Mouse (Mus musculus): Measurements from ENCODE around the gene Fam131a.

Gene Fam131a

GRCm38 (mm10) chr16:20717181-20717977, 24.3 kb downstream of the Fam131a start, which contains the start of the genes Polr2h and Clcn2:
Gene Polr2h, plus strand, starts transcription at chr16:20717665.
Gene Clcn2, minus strand, starts transcription at chr16:20717746.
- peak; percentile 97 for DNase-seq

GRCm38 (mm10) chr16:20717978-20718670, 25.1 kb downstream of the Fam131a start:
- DNase-seq = no peak

- DNase-seq = no peak
Measured at GRCm38 (mm10) chr16:20721808-20722207, 28.8 kb downstream of the Fam131a start.

DNA sequence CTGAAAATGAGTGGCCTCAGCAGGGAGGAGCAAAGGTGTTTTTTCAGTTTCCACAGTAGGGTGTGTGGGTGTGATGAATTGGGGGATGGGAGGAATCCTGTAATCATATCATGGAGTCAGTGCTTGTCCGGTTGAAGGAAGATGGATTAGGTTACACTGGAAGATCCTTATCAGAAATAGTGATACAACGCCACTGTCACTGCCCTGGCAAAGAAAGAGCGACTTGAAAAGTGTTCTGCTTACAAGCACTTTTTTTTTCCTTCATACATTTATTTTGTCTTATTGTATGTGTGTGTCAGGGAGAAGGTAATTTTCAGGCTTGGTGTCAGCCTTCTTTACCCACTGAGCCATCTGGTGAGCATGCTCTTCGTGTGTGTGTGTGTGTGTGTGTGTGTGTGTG, 29.7 kb downstream of the Fam131a start:
- no peak for DNase-seq

DNA sequence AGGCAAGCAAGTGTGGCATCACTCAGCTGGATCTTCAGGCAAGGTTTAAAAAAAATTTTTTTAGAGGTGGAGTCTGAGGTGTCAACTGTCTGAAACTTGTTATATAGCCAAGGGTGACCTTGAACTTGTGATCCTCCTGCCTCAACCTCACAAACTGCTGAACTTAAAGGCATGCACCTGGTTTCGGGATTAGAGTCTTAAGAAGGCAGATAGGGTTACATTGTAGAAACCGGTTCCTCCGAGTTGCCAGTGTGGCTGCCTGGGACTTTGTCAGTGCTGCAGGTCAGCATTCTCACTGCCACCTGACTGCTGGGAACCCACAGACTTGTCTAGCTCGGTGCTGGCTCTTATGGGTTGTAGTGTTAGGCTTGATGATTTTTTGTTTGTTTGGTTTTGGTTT, 30.2 kb downstream of the Fam131a start:
- DNase-seq = no peak

DNA sequence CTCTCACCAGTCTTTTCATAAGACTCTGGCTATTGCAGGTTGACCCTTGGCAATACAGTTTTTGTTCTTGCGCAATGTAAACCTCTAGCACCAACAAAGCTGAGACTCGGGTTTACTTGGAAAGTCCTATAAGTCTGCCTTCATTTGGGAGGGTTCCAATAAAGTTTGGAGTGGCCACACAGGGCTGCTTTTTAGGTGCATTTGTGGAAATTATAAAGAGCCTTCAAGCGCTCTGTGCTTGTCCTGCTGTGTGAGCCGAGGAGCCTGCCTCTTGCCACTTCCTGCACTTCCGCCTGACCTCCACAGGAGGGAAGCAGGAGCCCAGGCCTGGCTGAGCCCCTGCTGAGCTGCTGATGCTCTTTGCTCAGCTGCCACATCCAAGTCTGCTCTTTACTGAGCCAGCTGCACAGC, 31.3 kb downstream of the Fam131a start:
- peak; percentile 29 for DNase-seq

GRCm38 (mm10) chr16:20725321-20725720, 32.3 kb downstream of the Fam131a start:
- no peak for DNase-seq

GRCm38 (mm10) chr16:20725750-20726149, 32.7 kb downstream of the Fam131a start:
- no peak for DNase-seq

- DNase-seq = no peak
Measured at GRCm38 (mm10) chr16:20726384-20726783, 33.3 kb downstream of the Fam131a start.

- no peak for DNase-seq
Measured at GRCm38 (mm10) chr16:20730293-20730711, 37.3 kb downstream of the Fam131a start.

DNA sequence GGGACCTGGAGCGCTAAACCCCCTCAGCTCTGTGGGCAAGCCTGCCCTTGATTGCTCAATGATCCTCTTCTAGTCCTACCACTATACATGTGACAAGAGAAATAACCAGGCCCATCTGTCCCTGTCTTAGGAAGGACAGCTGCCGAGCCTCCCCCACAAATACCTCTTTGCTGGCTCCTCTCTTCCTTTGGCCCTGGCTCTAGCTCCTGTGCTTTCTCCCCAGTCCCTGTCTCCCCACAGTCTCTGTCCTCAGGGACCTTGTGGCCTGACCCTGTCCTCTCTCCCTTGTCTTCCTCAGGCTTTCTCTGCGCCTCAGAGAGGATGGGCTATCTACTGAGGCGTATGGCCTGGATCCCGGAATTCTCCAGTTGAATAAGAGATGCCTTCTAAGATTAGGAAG, 38.6 kb downstream of the Fam131a start:
- peak; percentile 52 for DNase-seq

- DNase-seq = peak; percentile 23
Measured at GRCm38 (mm10) chr16:20732251-20732924, 39.3 kb downstream of the Fam131a start.

- peak; percentile 76 for DNase-seq
Measured at GRCm38 (mm10) chr16:20732925-20733730, 40.1 kb downstream of the Fam131a start, which contains the start of gene Chrd. Gene Chrd, plus strand, starts transcription at chr16:20733127.

DNA sequence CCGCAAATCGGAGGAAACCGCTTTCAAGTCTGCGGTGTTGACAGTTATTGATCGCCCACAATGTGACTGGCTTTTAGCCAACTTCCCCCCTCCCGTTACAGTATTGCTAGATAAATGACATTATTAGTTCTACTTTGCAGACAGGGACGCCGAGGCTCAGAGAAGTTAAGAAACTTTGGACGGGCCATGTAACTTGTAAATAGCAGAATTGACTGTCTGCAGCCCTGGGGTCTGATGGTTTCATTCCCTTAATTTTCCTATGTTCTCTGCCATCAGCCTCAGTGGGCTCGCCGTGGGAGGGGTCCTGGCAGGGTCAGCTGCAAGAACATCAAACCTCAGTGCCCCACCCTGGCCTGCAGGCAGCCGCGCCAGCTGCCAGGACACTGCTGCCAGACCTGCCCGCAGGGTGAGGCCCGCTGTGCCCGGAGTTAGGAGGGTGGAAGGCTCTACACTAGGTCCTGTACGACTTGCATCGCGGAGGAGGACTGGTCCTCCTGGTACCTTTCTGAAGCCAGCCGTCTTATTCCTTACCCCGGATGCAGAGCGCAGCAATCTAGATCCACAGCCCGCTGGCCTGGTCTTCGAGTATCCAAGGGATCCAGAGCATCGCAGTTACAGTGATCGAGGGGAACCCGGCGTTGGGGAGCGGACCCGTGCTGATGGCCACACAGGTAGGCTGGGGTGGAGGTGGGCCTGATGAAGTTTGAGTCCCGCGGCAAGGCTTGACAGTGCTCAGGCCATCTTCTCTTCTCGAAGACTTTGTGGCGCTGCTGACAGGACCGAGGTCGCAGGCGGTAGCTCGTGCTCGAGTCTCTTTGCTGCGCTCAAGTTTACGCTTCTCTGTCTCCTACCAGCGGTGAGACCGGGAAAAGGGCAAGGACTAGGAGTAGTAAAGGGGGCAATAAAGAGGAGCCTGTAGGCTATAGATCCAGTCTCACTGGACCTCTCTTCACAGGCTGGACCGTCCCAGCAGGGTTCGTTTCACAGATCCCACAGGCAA, 41.0 kb downstream of the Fam131a start, which contains the start of gene Thpo:
TSS of gene Thpo (minus strand) at position 781 of the 1,000 bp plus-strand sequence.
- no peak for DNase-seq

DNA sequence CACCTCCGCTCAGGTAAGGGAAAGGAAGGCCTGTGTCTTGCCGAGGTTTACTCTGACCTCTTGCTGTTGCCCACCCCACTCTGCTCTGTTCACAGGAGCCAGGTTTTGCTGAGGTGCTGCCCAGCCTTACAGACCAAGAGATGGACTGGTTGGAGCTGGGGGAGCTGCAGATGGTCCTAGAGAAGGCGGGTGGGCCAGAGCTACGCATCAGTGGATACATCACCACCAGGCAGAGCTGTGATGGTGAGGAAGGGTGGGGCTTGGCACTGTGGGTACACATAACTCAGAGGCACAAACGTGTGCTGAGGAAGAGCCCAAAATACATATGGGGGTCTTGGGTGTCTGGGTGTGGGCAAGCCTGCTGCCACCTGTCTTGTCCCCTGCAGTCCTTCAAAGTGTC, 42.6 kb downstream of the Fam131a start:
- no peak for DNase-seq

DNA sequence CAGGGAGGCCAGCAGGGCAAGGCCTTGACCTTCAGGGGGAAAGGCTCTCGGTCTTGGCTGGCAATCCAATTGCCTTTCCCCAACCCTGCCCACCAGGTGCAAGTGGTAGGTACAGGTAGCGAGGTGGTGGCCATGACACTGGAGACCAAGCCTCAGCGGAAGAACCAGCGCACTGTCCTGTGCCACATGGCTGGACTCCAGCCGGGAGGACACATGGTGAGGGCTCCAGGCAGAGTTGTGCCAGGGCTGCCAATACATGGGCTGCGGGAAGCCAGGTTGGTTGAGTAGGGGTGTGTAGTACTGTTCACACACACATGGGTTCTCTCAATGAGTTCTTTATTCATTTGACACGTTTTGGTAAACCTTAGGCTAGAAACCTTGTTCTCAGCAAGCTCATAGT, 43.1 kb downstream of the Fam131a start:
- no peak for DNase-seq

DNA sequence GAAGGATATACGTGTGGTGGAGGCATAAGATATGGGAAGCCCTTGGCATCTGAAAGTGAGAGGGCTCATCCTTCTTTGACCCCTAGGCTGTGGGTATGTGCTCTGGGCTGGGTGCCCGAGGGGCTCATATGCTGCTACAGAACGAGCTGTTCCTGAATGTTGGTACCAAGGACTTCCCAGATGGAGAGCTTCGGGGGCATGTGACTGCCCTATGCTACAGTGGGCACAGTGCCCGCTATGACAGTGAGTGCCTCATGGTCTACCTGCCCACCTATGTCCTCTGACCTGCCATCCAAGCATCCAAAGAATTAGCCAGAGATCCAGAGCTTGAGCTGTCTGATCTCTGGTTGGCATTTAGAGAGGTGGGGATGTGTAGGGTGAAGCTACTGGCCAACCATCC, 43.8 kb downstream of the Fam131a start:
- DNase-seq = no peak

GRCm38 (mm10) chr16:20739845-20740244, 46.8 kb downstream of the Fam131a start:
- no peak for DNase-seq

- peak; percentile 83 for DNase-seq
Measured at GRCm38 (mm10) chr16:20746641-20747040, 53.6 kb downstream of the Fam131a start.

- DNase-seq = no peak
Measured at GRCm38 (mm10) chr16:20750518-20750917, 57.5 kb downstream of the Fam131a start.
